ENCODE assay signal across 32 mouse cellular contexts in the genomic region with DNA sequence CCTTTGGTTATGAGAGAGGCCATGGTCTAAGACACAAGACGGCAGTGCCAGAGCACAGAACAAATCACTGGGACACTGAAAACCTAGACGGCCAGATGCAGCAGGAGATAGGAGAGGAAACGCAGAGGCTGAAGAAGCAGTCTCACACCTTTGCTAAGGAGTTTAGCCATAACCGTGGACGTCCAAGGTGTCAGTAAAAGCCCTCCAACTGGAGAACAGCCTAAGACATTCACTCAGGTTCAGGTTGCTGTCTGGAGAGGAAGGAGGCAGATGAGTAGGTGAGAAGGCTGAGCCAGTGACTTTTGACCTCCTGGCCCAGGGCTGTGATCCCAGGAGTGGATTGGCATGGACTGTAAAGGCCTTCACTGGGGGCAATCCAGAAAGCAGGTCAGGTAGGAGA.
"Had no signal": no experiment of that assay in that cellular context is flagged by ENCODE, and none has a peak within 500 bp of the region (broad histone marks: within the 10 kb centered on the region; RNA-seq: fewer than 3 reads in every experiment).

No protein-coding gene starts in this region.

- DNase-seq: left cerebral cortex, postnatal 4 days; liver; liver, embryonic 13.5 days; liver, postnatal 0 days; lung, adult 18-20 months; lung, adult 2 months; lung, embryonic 14.5 days; lung, postnatal 10 days; lung, postnatal 14 days; lung, postnatal 36 days; lung, postnatal 4 days; midbrain, embryonic 14.5 days had no signal

- H3K4me1 ChIP-seq: limb, embryonic 15.5 days; liver, embryonic 12.5 days; liver, embryonic 13.5 days; liver, embryonic 15.5 days; lung, embryonic 15.5 days; midbrain, embryonic 12.5 days had no signal

- H3K9ac ChIP-seq: limb, embryonic 12.5 days; limb, embryonic 13.5 days; limb, embryonic 15.5 days; liver, embryonic 12.5 days; liver, embryonic 13.5 days; liver, embryonic 14.5 days; liver, embryonic 15.5 days; liver, postnatal 0 days; lung, embryonic 14.5 days; lung, embryonic 15.5 days; midbrain, embryonic 12.5 days; midbrain, embryonic 13.5 days; midbrain, embryonic 15.5 days had no signal

- H3K36me3 ChIP-seq: limb, embryonic 10.5 days; limb, embryonic 12.5 days; limb, embryonic 13.5 days; limb, embryonic 15.5 days; liver, embryonic 12.5 days; liver, embryonic 13.5 days; liver, embryonic 15.5 days; lung, embryonic 15.5 days; midbrain, embryonic 10.5 days; midbrain, embryonic 12.5 days; midbrain, embryonic 13.5 days; midbrain, embryonic 15.5 days had no signal

- H3K4me2 ChIP-seq: limb, embryonic 12.5 days; limb, embryonic 13.5 days; limb, embryonic 15.5 days; liver, embryonic 11.5 days; liver, embryonic 12.5 days; liver, embryonic 13.5 days; liver, embryonic 15.5 days; lung, embryonic 14.5 days; lung, embryonic 15.5 days; midbrain, embryonic 11.5 days; midbrain, embryonic 12.5 days; midbrain, embryonic 13.5 days; midbrain, embryonic 15.5 days had no signal

- H3K4me3 ChIP-seq: left cerebral cortex, adult 2 months; limb, embryonic 10.5 days; limb, embryonic 12.5 days; limb, embryonic 13.5 days; limb, embryonic 15.5 days; liver, embryonic 12.5 days; liver, embryonic 13.5 days; liver, embryonic 15.5 days; lung, embryonic 15.5 days; megakaryocyte, embryonic 14.5 days; midbrain, embryonic 10.5 days; midbrain, embryonic 12.5 days; midbrain, embryonic 13.5 days; midbrain, embryonic 15.5 days; myocyte had no signal

- H3K9me3 ChIP-seq: limb, embryonic 10.5 days; limb, embryonic 12.5 days; limb, embryonic 13.5 days; limb, embryonic 15.5 days; liver, embryonic 12.5 days; liver, embryonic 13.5 days; liver, embryonic 15.5 days; lung, embryonic 15.5 days; megakaryocyte, embryonic 14.5 days; midbrain, embryonic 10.5 days; midbrain, embryonic 12.5 days; midbrain, embryonic 13.5 days; midbrain, embryonic 15.5 days had no signal

- H3K27me3 ChIP-seq: limb, embryonic 15.5 days; liver, embryonic 12.5 days; liver, embryonic 13.5 days; liver, embryonic 15.5 days; lung, embryonic 15.5 days; midbrain, embryonic 15.5 days had no signal

- ATAC-seq: liver, embryonic 12.5 days; liver, postnatal 0 days; lung, postnatal 0 days; midbrain, embryonic 13.5 days; midbrain, embryonic 15.5 days; midbrain, embryonic 16.5 days had no signal

- H3K27ac ChIP-seq: left cerebral cortex, adult 2 months; limb, embryonic 10.5 days; limb, embryonic 12.5 days; limb, embryonic 13.5 days; limb, embryonic 15.5 days; liver, embryonic 12.5 days; liver, embryonic 13.5 days; liver, embryonic 14.5 days; liver, embryonic 15.5 days; lung, embryonic 15.5 days; macrophage; midbrain, embryonic 10.5 days; midbrain, embryonic 12.5 days; midbrain, embryonic 13.5 days; midbrain, embryonic 15.5 days had no signal
